In the genomic region with DNA sequence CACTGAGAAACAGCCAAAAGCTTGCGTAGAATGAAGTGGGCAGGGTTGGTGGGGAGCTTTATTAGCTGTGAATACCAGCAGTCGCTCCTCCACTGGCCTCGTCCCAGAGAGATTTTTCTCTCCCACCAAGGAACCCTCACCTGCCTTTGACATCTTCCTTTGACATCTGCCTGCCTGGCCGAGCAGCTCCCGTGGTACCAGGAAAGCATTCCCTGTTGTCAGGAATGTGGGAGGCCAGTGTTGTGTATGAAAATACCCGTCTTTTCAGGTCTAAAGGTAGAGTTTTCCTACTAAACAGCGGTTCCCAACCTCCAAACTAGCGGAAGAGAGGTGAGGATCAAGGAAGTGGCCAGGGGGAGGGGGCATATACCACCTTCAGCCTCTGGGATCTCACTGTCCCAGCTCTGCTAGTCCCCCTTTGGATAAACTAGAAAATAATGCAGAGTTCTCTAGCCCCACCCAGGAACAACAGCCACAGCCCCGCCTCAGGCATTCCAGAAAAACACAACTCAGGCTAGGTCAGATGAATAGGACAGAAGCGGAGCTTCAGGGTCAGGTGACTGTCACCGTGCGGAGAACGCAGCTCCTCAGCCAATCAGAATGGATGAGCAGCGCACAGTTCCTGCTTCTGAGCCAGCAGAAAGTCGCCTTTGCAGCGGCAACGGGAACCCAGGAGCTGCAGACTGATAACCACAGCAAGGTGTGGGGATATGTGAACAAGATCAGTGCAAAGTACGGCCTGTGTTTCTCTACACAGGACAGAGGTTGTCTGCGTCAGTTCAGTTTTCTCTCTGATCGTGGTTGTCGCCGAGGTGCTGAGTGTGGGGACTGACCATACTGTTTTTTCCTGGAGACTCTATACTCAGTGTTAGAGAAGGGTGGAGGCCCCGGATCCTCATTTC, we compare ENCODE assay signal across 8 mouse cellular contexts. TPM values are rescaled to one million over a fixed set of nuclear protein-coding genes. Genes with fewer than 3 reads are reported as not detected.
DNase-seq lines count a peak whose midpoint lies in the region; ATAC-seq and TF ChIP-seq lines count a peak whose summit lies in the region.

No protein-coding gene starts in this region.

- H3K4me3 ChIP-seq in hindbrain, embryonic 12.5 days = peak overlapping the region; percentile 45
- H3K4me3 ChIP-seq in lung, embryonic 15.5 days = peak overlapping the region; percentile 41
- H3K4me3 ChIP-seq in olfactory bulb, adult 2 months (ENCODE audit: insufficient read depth, low read depth, low read length) = peak overlapping the region; percentile 41
- H3K4me3 ChIP-seq in thymus, adult 2 months (ENCODE audit: control insufficient read depth, insufficient read depth, low read length) = peak overlapping the region; percentile 52

- TF ChIP-seq CTCF in olfactory bulb, adult 2 months (IDR thresholded peaks at IDR 0.05; ENCODE audit: insufficient read depth, low read depth, low read length) = no peak
- TF ChIP-seq CTCF in thymus, adult 2 months (IDR thresholded peaks at IDR 0.05; ENCODE audit: borderline replicate concordance, control insufficient read depth, extremely low read depth, insufficient read depth, low read length, poor library complexity) = no peak

- no peaks in the 10 kb centered on the region for H3K36me3 ChIP-seq in hindbrain, embryonic 12.5 days
- no peaks in the 10 kb centered on the region for H3K36me3 ChIP-seq in lung, embryonic 15.5 days
- H3K36me3 ChIP-seq in thymus, adult 2 months (ENCODE audit: control insufficient read depth, insufficient read depth, low read length) = no peaks in the 10 kb centered on the region

- H3K4me1 ChIP-seq in hindbrain, embryonic 12.5 days = peaks cover 8% of the 10 kb centered on the region
- peaks cover 4% of the 10 kb centered on the region for H3K4me1 ChIP-seq in lung, embryonic 15.5 days
- H3K4me1 ChIP-seq in olfactory bulb, adult 2 months (ENCODE audit: control insufficient read depth, insufficient read depth, low read length) = peaks cover 5% of the 10 kb centered on the region
- peaks cover 41% of the 10 kb centered on the region for H3K4me1 ChIP-seq in thymus, adult 2 months (replicated peaks; ENCODE audit: control insufficient read depth, insufficient read depth, low read length)

- 0 out of 2 replicates have a peak, but pooled peaks have one; percentile 18 for TF ChIP-seq POLR2A in olfactory bulb, adult 2 months (IDR thresholded peaks at IDR 0.05; ENCODE audit: insufficient read depth, low read depth, low read length)
- peak; percentile 76; the same call in 1 of the 2 replicates for TF ChIP-seq POLR2A in thymus, adult 2 months (IDR thresholded peaks at IDR 0.05; ENCODE audit: control insufficient read depth, extremely low read depth, insufficient read depth, low read length, poor library complexity)

- H3K4me2 ChIP-seq in hindbrain, embryonic 12.5 days (replicated peaks) = peak overlapping the region; percentile 78
- H3K4me2 ChIP-seq in lung, embryonic 15.5 days = peak overlapping the region; percentile 77

- H3K27ac ChIP-seq in hindbrain, embryonic 12.5 days = peak overlapping the region; percentile 55
- H3K27ac ChIP-seq in lung, embryonic 15.5 days = no peak overlapping the region
- H3K27ac ChIP-seq in olfactory bulb, adult 2 months (ENCODE audit: insufficient read depth, low read depth, low read length) = peak overlapping the region; percentile 27; the same call in 1 of the 2 replicates
- peak overlapping the region; percentile 99 for H3K27ac ChIP-seq in thymus, adult 2 months (ENCODE audit: control insufficient read depth, insufficient read depth, low read length)

- no peaks in the 10 kb centered on the region for H3K9me3 ChIP-seq in hindbrain, embryonic 12.5 days (replicated peaks)
- no peaks in the 10 kb centered on the region for H3K9me3 ChIP-seq in lung, embryonic 15.5 days

- no peaks in the 10 kb centered on the region for H3K27me3 ChIP-seq in hindbrain, embryonic 12.5 days
- H3K27me3 ChIP-seq in lung, embryonic 15.5 days = no peaks in the 10 kb centered on the region
- no peaks in the 10 kb centered on the region for H3K27me3 ChIP-seq in thymus, adult 2 months (ENCODE audit: control insufficient read depth, insufficient read depth, low read length)

- DNase-seq in T-cell, adult 2 months (ENCODE audit: low spot score) = peak; percentile 87
- peak; percentile 76 to 83 for DNase-seq in cerebellum, postnatal 14 days
- peak; percentile 48 to 62 for DNase-seq in frontal cortex, postnatal 14 days (ENCODE audit: low spot score in 2 of 2)
- peak; percentile 40 to 58 for DNase-seq in layer of hippocampus, postnatal 10 days (ENCODE audit: low spot score in 2 of 2)
- DNase-seq in thymus, adult 2 months = peak; percentile 81

- H3K9ac ChIP-seq in hindbrain, embryonic 12.5 days = peak overlapping the region; percentile 54
- 0 out of 2 replicates have a peak overlapping the region, but pooled peaks have one; percentile 6 for H3K9ac ChIP-seq in lung, embryonic 15.5 days

- 10% methylated on average over 23 of the region's 23 CpGs for WGBS in hindbrain, embryonic 12.5 days
- WGBS in lung, embryonic 15.5 days = 6% methylated on average over 23 of the region's 23 CpGs
- 6% methylated on average over 23 of the region's 23 CpGs for WGBS in olfactory bulb, adult 2 months
- WGBS in thymus, adult 2 months = 12% methylated on average over 23 of the region's 23 CpGs

- ATAC-seq in hindbrain, embryonic 12.5 days (ENCODE audit: low FRiP score) = peak; percentile 95
- ATAC-seq in lung, embryonic 15.5 days (ENCODE audit: borderline replicate concordance, extremely low read depth, low FRiP score, low TSS enrichment) = peak; percentile 88; the same call in 1 of the 2 replicates

RNA-seq across cellular contexts. Expression of a gene that starts 20.0 kb away (rescaled TPM):
- polyA plus RNA-seq in hindbrain, embryonic 12.5 days (2016; fragmentation: Nextera tagmentation; extraction: Ambion mirVana) = 16.1 and 17.6 TPM in 2 replicates
- 10 to 100 TPM; 18.3 to 21.6 TPM for total RNA-seq in layer of hippocampus, postnatal 10 days (2021)
- polyA plus RNA-seq in lung, embryonic 15.5 days (2015; fragmentation: Nextera tagmentation; extraction: Ambion mirVana) = 10.4 and 11.0 TPM in 2 replicates
- polyA plus RNA-seq in olfactory bulb, adult 2 months (2012; ENCODE audit: insufficient read depth, insufficient read length, low replicate concordance, missing spikeins) = not detected in 2 replicates
- 25.9 and 33.0 TPM in 2 replicates for polyA plus RNA-seq in thymus, adult 2 months (2012; rRNA removed)

RNA-seq across cellular contexts. Expression of a gene that starts 32.3 kb away (rescaled TPM):
- polyA plus RNA-seq in hindbrain, embryonic 12.5 days (2016; fragmentation: Nextera tagmentation; extraction: Ambion mirVana) = 3.2 and 3.5 TPM in 2 replicates
- 10 to 100 TPM; 11.9 to 15.7 TPM for total RNA-seq in layer of hippocampus, postnatal 10 days (2021)
- polyA plus RNA-seq in lung, embryonic 15.5 days (2015; fragmentation: Nextera tagmentation; extraction: Ambion mirVana) = 2.3 and 2.5 TPM in 2 replicates
- polyA plus RNA-seq in olfactory bulb, adult 2 months (2012; ENCODE audit: insufficient read depth, insufficient read length, low replicate concordance, missing spikeins) = not detected in 2 replicates
- 15.7 and 20.0 TPM in 2 replicates for polyA plus RNA-seq in thymus, adult 2 months (2012; rRNA removed)

Comparison
In these comparisons a context has a peak if more than half of its experiments do, and no peak if none do; other contexts are left out.
1. RNA of a gene that starts 20.0 kb away (polyA plus RNA-seq): 25.9 to 33.0 TPM in thymus, adult 2 months, 16.1 to 17.6 TPM in hindbrain, embryonic 12.5 days and 10.4 to 11.0 TPM in lung, embryonic 15.5 days; not detected in olfactory bulb, adult 2 months; every median in the first group is over 10 times any median in the second.
2. Peak in every context shown above with its lines, with median percentiles within 50 percentile points of each other: DNase-seq and H3K4me3 ChIP-seq.